Mouse (Mus musculus) embryonic facial prominence, embryonic 11.5 days (tissue): ENCODE measurements around the gene Dnah5. TPM values are rescaled to one million over a fixed set of nuclear protein-coding genes. Genes with fewer than 3 reads are reported as not detected.

Source experiments
- ATAC-seq: fragments of 200-750 bp; cut with Nextera tagmentation; replicated peaks from 2 replicates; pipeline ENCODE4 v1.8.0; 2017; ENCODE audit warnings: low read depth; ENCODE audit not compliant: insufficient number of reproducible peaks, low FRiP score, low TSS enrichment
- DNase-seq: peaks from one replicate; pipeline ENCODE4 v3.0.0-alpha.2; 2015; ENCODE audit warnings: low spot score
- H3K27ac ChIP-seq: fragments of 300-500 bp; sonication (generic); replicated peaks from 2 replicates; pipeline ENCODE4 v1.5.1; 2014; ENCODE audit warnings: mild to moderate bottlenecking, low read depth, low read length, control low read depth
- H3K27me3 ChIP-seq: fragments of 300-500 bp; sonication (generic); 2 replicates; pipeline ENCODE4 v1.6.1; 2014; ENCODE audit warnings: mild to moderate bottlenecking, low read length, moderate library complexity, mixed read lengths; ENCODE audit not compliant: control insufficient read depth, insufficient read depth
- H3K36me3 ChIP-seq: fragments of 300-500 bp; sonication (generic); replicated peaks from 2 replicates; pipeline ENCODE4 v1.6.1; 2014; ENCODE audit warnings: low read depth, mild to moderate bottlenecking, low read length, moderate library complexity, mixed read lengths; ENCODE audit not compliant: control insufficient read depth, insufficient read depth
- H3K4me1 ChIP-seq: fragments of 300-500 bp; sonication (generic); 2 replicates; pipeline ENCODE4 v1.6.1; 2014; ENCODE audit warnings: low read length, mixed read lengths; ENCODE audit not compliant: control insufficient read depth, insufficient read depth
- H3K4me2 ChIP-seq: fragments of 300-500 bp; sonication (generic); 2 replicates; pipeline ENCODE4 v1.6.1; 2014; ENCODE audit warnings: low read depth, mild to moderate bottlenecking, control low read depth, low read length, moderate library complexity
- H3K4me3 ChIP-seq: fragments of 300-500 bp; sonication (generic); 2 replicates; pipeline ENCODE4 v1.5.1; 2014; ENCODE audit warnings: low read depth, low read length, control low read depth
- H3K9ac ChIP-seq: fragments of 300-500 bp; sonication (generic); replicated peaks from 2 replicates; pipeline ENCODE4 v1.6.1; 2014; ENCODE audit warnings: mild to moderate bottlenecking, control low read depth, low read length
- H3K9me3 ChIP-seq: fragments of 300-500 bp; sonication (generic); replicated peaks from 2 replicates; pipeline ENCODE4 v1.6.1; 2016; ENCODE audit warnings: mild to moderate bottlenecking, low read length, inconsistent platforms, mixed read lengths; ENCODE audit not compliant: control insufficient read depth
- WGBS: fragments of 180-500 bp; shearing (Covaris S2); extraction: QIAGEN DNeasy Blood & Tissue Kit; methylation state at CpG from one replicate; pipeline ENCODE4 v1.1.7; 2014; 5-methylcytosine and 5-hydroxymethylcytosine counted together
- polyA plus RNA-seq: library from polyadenylated mRNA; unstranded; fragments of >200 nt; fragmentation: Nextera tagmentation; extraction: Ambion mirVana; gene quantifications from 2 replicates; pipeline ENCODE4 v1.2.1, GENCODE M21; 2014

Gene Dnah5
- polyA plus RNA-seq, 1 experiment from 2014 or later = 0.04 TPM

- Histone ChIP-seq H3K27me3 (no peaks in the 10 kb centered on the region), H3K9me3 (no peaks in the 10 kb centered on the region), H3K27ac (no peak overlapping the region), H3K36me3 (no peaks in the 10 kb centered on the region), H3K4me2 (no peak overlapping the region), H3K9ac (no peak overlapping the region), H3K4me3 (no peak overlapping the region), H3K4me1 (no peaks in the 10 kb centered on the region)
- ATAC-seq = no peak
- DNase-seq = peak; percentile 34
- WGBS = 66% methylated on average over 6 of the region's 6 CpGs
Measured at GRCm38 (mm10) chr15:28179556-28179955, 24.0 kb upstream of the Dnah5 start.

GRCm38 (mm10) chr15:28181862-28182261 lies 21.7 kb upstream of the Dnah5 start:
- H3K9ac ChIP-seq = no peak overlapping the region
- H3K9me3 ChIP-seq = no peaks in the 10 kb centered on the region
- peak overlapping the region; percentile 54 for H3K4me2 ChIP-seq
- ATAC-seq (peak; percentile 65), DNase-seq (peak; percentile 88)
- no peak overlapping the region for H3K27ac ChIP-seq
- H3K36me3 ChIP-seq = no peaks in the 10 kb centered on the region
- 19% methylated on average over 10 of the region's 10 CpGs for WGBS
- H3K27me3 ChIP-seq = no peaks in the 10 kb centered on the region
- H3K4me3 ChIP-seq = peak overlapping the region; percentile 18; the same call in 1 of the 2 replicates
- no peaks in the 10 kb centered on the region for H3K4me1 ChIP-seq

GRCm38 (mm10) chr15:28182567-28182966 lies 21.0 kb upstream of the Dnah5 start:
- DNase-seq (no peak), ATAC-seq (no peak; the same call in 1 of the 2 replicates)
- Histone ChIP-seq H3K27ac (no peak overlapping the region), H3K27me3 (no peaks in the 10 kb centered on the region), H3K36me3 (no peaks in the 10 kb centered on the region), H3K9me3 (no peaks in the 10 kb centered on the region), H3K4me3 (no peak overlapping the region), H3K9ac (no peak overlapping the region), H3K4me1 (no peaks in the 10 kb centered on the region), H3K4me2 (no peak overlapping the region)
- 59% methylated on average over 3 of the region's 3 CpGs for WGBS

GRCm38 (mm10) chr15:28187472-28188360 lies 15.8 kb upstream of the Dnah5 start:
- H3K27me3 ChIP-seq = no peaks in the 10 kb centered on the region
- WGBS = 25% methylated on average over 22 of the region's 22 CpGs
- H3K4me3 ChIP-seq = no peak overlapping the region
- no peak for ATAC-seq
- DNase-seq = peak; percentile 78
- H3K9me3 ChIP-seq = no peaks in the 10 kb centered on the region
- H3K27ac ChIP-seq = no peak overlapping the region
- no peak overlapping the region for H3K9ac ChIP-seq
- no peaks in the 10 kb centered on the region for H3K36me3 ChIP-seq
- no peak overlapping the region for H3K4me2 ChIP-seq
- H3K4me1 ChIP-seq = no peaks in the 10 kb centered on the region

- ATAC-seq (no peak), DNase-seq (no peak)
- Histone ChIP-seq H3K4me3 (no peak overlapping the region), H3K9me3 (no peaks in the 10 kb centered on the region), H3K27ac (no peak overlapping the region), H3K36me3 (no peaks in the 10 kb centered on the region), H3K4me1 (no peaks in the 10 kb centered on the region), H3K4me2 (no peak overlapping the region), H3K9ac (no peak overlapping the region), H3K27me3 (no peaks in the 10 kb centered on the region)
- 76% methylated on average over 11 of the region's 11 CpGs for WGBS
Measured at GRCm38 (mm10) chr15:28188361-28189011, 15.1 kb upstream of the Dnah5 start.

- Histone ChIP-seq H3K4me2 (no peak overlapping the region), H3K4me1 (no peaks in the 10 kb centered on the region), H3K9ac (no peak overlapping the region), H3K36me3 (no peaks in the 10 kb centered on the region), H3K4me3 (no peak overlapping the region), H3K27ac (no peak overlapping the region), H3K9me3 (no peaks in the 10 kb centered on the region), H3K27me3 (no peaks in the 10 kb centered on the region)
- 39% methylated on average over 12 of the region's 12 CpGs for WGBS
- peak; percentile 17 for DNase-seq
- no peak for ATAC-seq
Measured at GRCm38 (mm10) chr15:28189668-28190067, 13.9 kb upstream of the Dnah5 start.

GRCm38 (mm10) chr15:28198609-28199008 lies 4.9 kb upstream of the Dnah5 start:
- no peaks in the 10 kb centered on the region for H3K9me3 ChIP-seq
- no peak overlapping the region for H3K27ac ChIP-seq
- no peak for ATAC-seq

GRCm38 (mm10) chr15:28204626-28205025 lies 1.1 kb downstream of the Dnah5 start:
- Histone ChIP-seq H3K9me3 (no peaks in the 10 kb centered on the region), H3K4me2 (no peak overlapping the region), H3K27ac (no peak overlapping the region), H3K9ac (no peak overlapping the region), H3K4me1 (no peaks in the 10 kb centered on the region), H3K27me3 (no peaks in the 10 kb centered on the region), H3K4me3 (no peak overlapping the region), H3K36me3 (no peaks in the 10 kb centered on the region)
- DNase-seq (no peak), ATAC-seq (no peak)
- 88% methylated on average over 3 of the region's 3 CpGs for WGBS

More at GRCm38 (mm10) chr15:28198609-28199008, 4.9 kb upstream of the Dnah5 start:
- H3K9ac ChIP-seq = no peak overlapping the region
- H3K4me2 ChIP-seq = no peak overlapping the region
- DNase-seq = no peak
- H3K27me3 ChIP-seq = no peaks in the 10 kb centered on the region
- WGBS = 66% methylated on average over 4 of the region's 4 CpGs
- no peaks in the 10 kb centered on the region for H3K36me3 ChIP-seq
- H3K4me1 ChIP-seq = no peaks in the 10 kb centered on the region
- H3K4me3 ChIP-seq = no peak overlapping the region
